Mouse (Mus musculus) T-cell, adult 66 days (primary cell): ENCODE data around the gene Kctd15. TPM values are rescaled to one million over a fixed set of nuclear protein-coding genes. Genes with fewer than 3 reads are reported as not detected.

Source experiments
- total RNA-seq, 2 experiments: library from RNA; stranded (reverse); gene quantifications; 3 replicates in 1 of 2; 4 replicates in 1 of 2; pipeline ENCODE4 v1.2.4; 2023

The Kctd15 gene
- under 1 TPM; 0.39 to 0.52 TPM for total RNA-seq

DNA sequence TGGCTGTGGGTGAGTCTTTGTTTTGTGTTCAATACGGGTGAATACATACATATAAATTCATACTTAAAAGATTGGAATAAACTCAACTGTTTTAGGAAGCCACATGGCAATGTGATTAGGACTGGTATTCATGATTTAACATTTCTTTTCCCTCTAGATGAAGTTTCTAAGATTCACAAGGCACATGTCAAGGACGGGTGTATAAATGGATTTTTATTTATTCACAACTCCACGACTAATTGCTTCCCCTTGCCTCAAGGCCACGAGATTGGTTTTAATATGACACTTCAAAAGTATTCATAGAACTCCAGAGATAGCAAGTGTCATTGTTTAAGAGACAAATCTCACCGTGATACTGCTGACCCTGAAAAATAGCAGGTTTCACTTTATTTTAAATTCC lies at the start of gene Kctd15:
Gene Kctd15 (minus strand): TSS at position 101 of the 400 bp plus-strand sequence.

Other genes with a start within 250 kb of the Kctd15 start
- not detected for gene Chst8, start 156.0 kb upstream of the Kctd15 start, total RNA-seq